10 mouse cellular contexts compared by ENCODE assay signal in the genomic region with DNA sequence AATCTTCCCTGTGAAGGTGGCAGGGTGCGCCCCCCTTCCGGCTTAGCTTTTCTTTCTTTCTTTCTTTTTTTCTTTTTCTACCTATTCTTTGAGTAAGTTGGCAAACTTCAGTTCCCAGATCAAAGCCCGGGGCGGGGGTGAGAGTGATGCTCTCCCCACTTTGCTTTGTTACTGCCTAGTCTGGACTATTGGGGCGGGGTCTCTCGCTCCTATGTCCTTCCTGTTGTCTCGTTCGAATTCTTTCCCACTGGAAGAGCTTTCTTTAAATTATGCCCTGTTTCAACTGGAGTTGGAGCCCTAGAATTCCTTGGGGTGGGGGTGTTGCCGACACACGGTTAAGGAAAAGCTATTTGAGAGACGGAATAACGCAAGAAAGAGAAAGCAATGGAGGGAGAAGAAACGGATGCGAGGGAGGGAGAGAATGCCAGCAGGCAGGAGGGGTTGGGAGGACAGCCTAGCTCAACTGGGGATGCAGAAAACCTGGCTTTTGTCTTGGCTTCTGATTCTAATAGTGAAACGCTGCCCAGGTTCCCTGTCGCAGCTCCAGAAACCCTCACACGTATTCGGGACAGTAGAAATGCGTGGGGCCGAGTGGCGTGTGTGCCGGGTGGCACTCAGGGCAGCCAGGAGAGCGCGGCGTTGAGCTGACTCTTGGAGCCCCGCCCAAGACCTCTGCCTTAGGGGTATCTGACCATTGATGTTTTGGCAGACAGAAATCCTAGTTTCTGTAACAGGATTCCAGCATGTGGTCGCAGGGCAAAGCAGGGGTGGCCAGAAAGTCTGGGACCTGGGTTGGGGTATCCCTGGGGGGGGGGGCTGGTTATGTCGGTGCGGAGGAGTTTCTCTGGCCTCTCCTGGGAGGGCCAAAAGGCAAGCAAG. TPM values are rescaled to one million over a fixed set of nuclear protein-coding genes. Genes with fewer than 3 reads are reported as not detected.
DNase-seq lines count a peak whose midpoint lies in the region; ATAC-seq and TF ChIP-seq lines count a peak whose summit lies in the region.
"Had no signal": no experiment of that assay in that cellular context is flagged by ENCODE, and none has a peak within 500 bp of the region (broad histone marks: within the 10 kb centered on the region; RNA-seq: fewer than 3 reads in every experiment).

No protein-coding gene starts in this region.

- H3K4me1 ChIP-seq in kidney, postnatal 0 days (replicated peaks; ENCODE audit: insufficient read depth, low read length), result 0 out of 2 replicates have a peak, but pooled peaks cover 6% of the 10 kb centered on the region
- H3K4me1 ChIP-seq in embryonic facial prominence, embryonic 10.5 days, result peaks cover 40% of the 10 kb centered on the region
- H3K4me1 ChIP-seq in hindbrain, embryonic 14.5 days (replicated peaks; ENCODE audit: control insufficient read depth, insufficient read depth, low read length), result peaks cover 13% of the 10 kb centered on the region; the same call in 1 of the 2 replicates

- ATAC-seq in kidney, postnatal 0 days (replicated peaks; ENCODE audit: low FRiP score, low read depth), result no peak
- ATAC-seq in hindbrain, embryonic 14.5 days (ENCODE audit: low FRiP score), result 0 out of 2 replicates have a peak, but pooled peaks have one; percentile 25

- 1% methylated on average over 29 of the region's 29 CpGs for WGBS in kidney, postnatal 0 days
- under 1% methylated on average over 29 of the region's 29 CpGs for WGBS in embryonic facial prominence, embryonic 10.5 days
- WGBS in hindbrain, embryonic 14.5 days, result under 1% methylated on average over 29 of the region's 29 CpGs

- H3K9ac ChIP-seq in kidney, postnatal 0 days (ENCODE audit: low read depth, low read length), result no peak overlapping the region
- peak overlapping the region; percentile 61 for H3K9ac ChIP-seq in hindbrain, embryonic 14.5 days

- H3K27me3 ChIP-seq in kidney, postnatal 0 days (ENCODE audit: insufficient read depth, low read length), result peaks cover 65% of the 10 kb centered on the region
- peaks cover 89% of the 10 kb centered on the region for H3K27me3 ChIP-seq in embryonic facial prominence, embryonic 10.5 days (replicated peaks; ENCODE audit: low read depth, poor library complexity, severe bottlenecking)
- H3K27me3 ChIP-seq in hindbrain, embryonic 14.5 days (ENCODE audit: control insufficient read depth, insufficient read depth, low read length), result peaks cover 60% of the 10 kb centered on the region

- no peaks in the 10 kb centered on the region for H3K9me3 ChIP-seq in kidney, postnatal 0 days (replicated peaks; ENCODE audit: low read length)
- H3K9me3 ChIP-seq in embryonic facial prominence, embryonic 10.5 days, result no peaks in the 10 kb centered on the region
- H3K9me3 ChIP-seq in hindbrain, embryonic 14.5 days (ENCODE audit: control insufficient read depth, low read length), result no peaks in the 10 kb centered on the region

- peak overlapping the region; percentile 5; the same call in 1 of the 2 replicates for H3K4me3 ChIP-seq in kidney, postnatal 0 days (replicated peaks; ENCODE audit: low read depth, low read length)
- peak overlapping the region; percentile 54 for H3K4me3 ChIP-seq in embryonic facial prominence, embryonic 10.5 days
- peak overlapping the region; percentile 37 for H3K4me3 ChIP-seq in hindbrain, embryonic 14.5 days (replicated peaks; ENCODE audit: low read length)
- H3K4me3 ChIP-seq: erythroblast, embryonic 14.5 days had no signal

- H3K27ac ChIP-seq in kidney, postnatal 0 days, result no peak overlapping the region
- H3K27ac ChIP-seq in embryonic facial prominence, embryonic 10.5 days (replicated peaks), result no peak overlapping the region
- peak overlapping the region; percentile 80 for H3K27ac ChIP-seq in hindbrain, embryonic 14.5 days

- no peak for DNase-seq in kidney, postnatal 0 days (ENCODE audit: low spot score)
- DNase-seq in kidney, adult 8-10 months, result no peak
- DNase-seq in embryonic facial prominence, embryonic 10.5 days (ENCODE audit: low spot score), result peak; percentile 37
- peak; percentile 38 for DNase-seq in hindbrain, embryonic 14.5 days (ENCODE audit: low spot score)
- DNase-seq in neural tube, embryonic 10.5 days (ENCODE audit: extremely low spot score, low spot score), result peak; percentile 38
- DNase-seq in gastrocnemius, postnatal 36 days, result no peak
- DNase-seq in adrenal gland, adult 18-20 months (ENCODE audit: low spot score in 2 of 2), result no peak
- DNase-seq in lung, postnatal 36 days, result no peak

- H3K36me3 ChIP-seq in kidney, postnatal 0 days (ENCODE audit: insufficient read depth, low read length), result no peaks in the 10 kb centered on the region
- H3K36me3 ChIP-seq in embryonic facial prominence, embryonic 10.5 days (replicated peaks), result no peaks in the 10 kb centered on the region
- no peaks in the 10 kb centered on the region for H3K36me3 ChIP-seq in hindbrain, embryonic 14.5 days (replicated peaks; ENCODE audit: control insufficient read depth, insufficient read depth)

- intact Hi-C loops in gastrocnemius, postnatal 36 days (cut with DNase I), result no loop called here

- no peak for TF ChIP-seq CTCF in kidney, postnatal 0 days (IDR thresholded peaks at IDR 0.05; ENCODE audit: low read depth)

- H3K4me2 ChIP-seq in kidney, postnatal 0 days (ENCODE audit: low read length), result peak overlapping the region; percentile 32
- H3K4me2 ChIP-seq in hindbrain, embryonic 14.5 days (replicated peaks), result peak overlapping the region; percentile 63

RNA-seq across cellular contexts. Expression of a gene that starts 1.8 kb away (rescaled TPM):
- 0.12 and 0.19 TPM in 2 replicates for polyA plus RNA-seq in kidney, postnatal 0 days (2015; fragmentation: Nextera tagmentation; extraction: Ambion mirVana)
- 1.5 and 2.1 TPM in 2 replicates for polyA plus RNA-seq in embryonic facial prominence, embryonic 10.5 days (2016; fragmentation: Nextera tagmentation; extraction: Ambion mirVana)
- polyA plus RNA-seq in hindbrain, embryonic 14.5 days (2014; fragmentation: Nextera tagmentation; extraction: Ambion mirVana), result 27.9 and 38.2 TPM in 2 replicates
- total RNA-seq in gastrocnemius, postnatal 36 days (2021), result not detected
- total RNA-seq in adrenal gland, adult 18-20 months (2021), result under 1 TPM in 1 of 2 experiments, not detected in 1; 0.96 TPM
- polyA plus RNA-seq: erythroblast, embryonic 14.5 days; small intestine, adult 2 months had no signal

Comparison
In these comparisons a context has a peak if more than half of its experiments do, and no peak if none do; other contexts are left out.
1. DNase-seq: peak in embryonic facial prominence, embryonic 10.5 days (single experiment), hindbrain, embryonic 14.5 days (single experiment) and neural tube, embryonic 10.5 days (single experiment); none in kidney, postnatal 0 days (single experiment), kidney, adult 8-10 months (0 of 2), gastrocnemius, postnatal 36 days (0 of 2), adrenal gland, adult 18-20 months (0 of 2) and lung, postnatal 36 days (single experiment).
2. Peak in every context shown above with its lines, with median percentiles within 50 percentile points of each other: H3K4me3 ChIP-seq.